25 mouse cellular contexts compared by ENCODE assay signal in genomic region chr3:82524792-82525191, GRCm38 (mm10). TPM values are rescaled to one million over a fixed set of nuclear protein-coding genes. Genes with fewer than 3 reads are reported as not detected.
"Had no signal": no experiment of that assay in that cellular context is flagged by ENCODE, and none has a peak within 500 bp of the region (broad histone marks: within the 10 kb centered on the region; RNA-seq: fewer than 3 reads in every experiment).

No protein-coding gene starts in this region.

- DNase-seq: left cerebral cortex, postnatal 4 days; liver; liver, embryonic 13.5 days; liver, postnatal 0 days; lung, adult 18-20 months; lung, adult 2 months; lung, embryonic 14.5 days; lung, postnatal 10 days; lung, postnatal 14 days; lung, postnatal 36 days; lung, postnatal 4 days; midbrain, embryonic 14.5 days had no signal

- ATAC-seq: liver, embryonic 12.5 days; liver, postnatal 0 days; lung, postnatal 0 days; midbrain, embryonic 13.5 days; midbrain, embryonic 15.5 days; midbrain, embryonic 16.5 days had no signal

RNA-seq across cellular contexts. Expression of gene Npy2r, which starts 23.1 kb away (rescaled TPM):
- polyA plus RNA-seq: limb, embryonic 10.5 days; liver, adult 2 months; liver, embryonic 13.5 days; liver, embryonic 14.5 days; liver, embryonic 15.5 days; liver, embryonic 16.5 days; liver, postnatal 0 days; lung, adult 2 months; macrophage; midbrain, embryonic 11.5 days; myocyte had no signal
